Mouse (Mus musculus) G1E (cell line): Measurements from ENCODE around the gene Sept10.

ENCODE experiments used
- CTCF ChIP-seq: IDR thresholded peaks from 2 replicates; pipeline ENCODE4 v1.5.1; 2012; ENCODE audit warnings: low read depth, low read length, inconsistent platforms, mixed read lengths
- GATA2 ChIP-seq: IDR thresholded peaks from 2 replicates; pipeline ENCODE4 v1.6.1; 2012; ENCODE audit warnings: low read depth, low read length, inconsistent platforms, borderline replicate concordance

DNA sequence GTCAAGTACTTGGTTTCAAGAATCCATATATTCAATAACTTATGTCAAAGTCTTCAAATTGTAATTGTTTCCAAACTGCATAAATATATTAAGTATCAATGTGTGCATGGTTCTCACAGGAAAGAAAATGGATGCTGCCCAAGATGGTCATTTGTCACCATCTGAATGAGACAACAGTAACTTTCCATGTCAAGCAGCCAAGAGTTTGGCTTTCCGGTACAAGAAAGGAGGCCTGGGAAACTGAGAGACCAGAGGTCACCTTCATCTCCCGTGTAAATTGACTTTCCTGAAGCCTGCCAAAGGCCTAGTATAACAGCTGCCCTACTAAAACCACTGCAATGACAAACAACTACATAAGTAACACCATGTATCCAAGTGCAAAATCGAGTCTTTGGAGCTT, 39.3 kb downstream of the Sept10 start:
- TF ChIP-seq CTCF (no peak), GATA2 (no peak)
